Mouse (Mus musculus) retina, embryonic 14.5 days (tissue): Measurements from ENCODE around the gene Mrpl49.

Experiments used
- DNase-seq: peaks from one replicate; pipeline ENCODE4 v3.0.0-alpha.2; 2015; ENCODE audit warnings: low spot score

The Mrpl49 gene

DNA sequence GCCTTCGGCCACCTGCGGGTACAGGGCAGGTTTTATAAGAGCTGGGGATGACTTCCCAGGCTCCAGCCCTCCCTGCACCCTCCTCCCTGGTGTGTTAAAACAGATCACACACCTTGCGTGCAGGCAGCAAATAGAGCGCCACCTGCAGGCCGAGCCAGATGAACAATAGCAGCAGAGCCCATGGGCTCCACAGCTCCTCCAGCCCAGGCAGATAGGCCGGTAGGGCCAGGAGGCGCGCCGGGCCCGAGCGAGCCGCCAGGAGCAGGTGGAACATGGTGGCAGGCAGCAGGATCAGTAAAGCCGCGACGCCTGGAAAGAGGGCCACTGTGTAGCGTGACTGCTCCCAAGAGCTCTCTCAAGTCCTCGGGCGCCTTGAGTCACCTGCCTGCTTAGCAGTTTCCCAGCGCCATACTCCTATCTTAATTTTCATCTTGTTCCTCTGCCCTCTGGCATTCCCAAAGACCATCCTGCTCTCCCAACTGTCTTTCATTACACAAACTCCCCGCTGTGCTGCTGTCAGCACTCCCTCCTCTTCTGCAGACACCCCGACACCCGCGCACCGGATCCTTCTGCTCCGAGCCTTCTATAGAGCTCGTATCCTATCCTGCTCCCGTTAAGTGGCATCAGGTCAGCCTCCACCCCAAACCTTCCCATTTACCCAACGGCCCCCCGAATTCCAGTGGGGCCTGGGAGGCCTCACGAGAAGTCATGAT is 9.6 kb upstream of the Mrpl49 start:
- peak; percentile 91 for DNase-seq

DNA sequence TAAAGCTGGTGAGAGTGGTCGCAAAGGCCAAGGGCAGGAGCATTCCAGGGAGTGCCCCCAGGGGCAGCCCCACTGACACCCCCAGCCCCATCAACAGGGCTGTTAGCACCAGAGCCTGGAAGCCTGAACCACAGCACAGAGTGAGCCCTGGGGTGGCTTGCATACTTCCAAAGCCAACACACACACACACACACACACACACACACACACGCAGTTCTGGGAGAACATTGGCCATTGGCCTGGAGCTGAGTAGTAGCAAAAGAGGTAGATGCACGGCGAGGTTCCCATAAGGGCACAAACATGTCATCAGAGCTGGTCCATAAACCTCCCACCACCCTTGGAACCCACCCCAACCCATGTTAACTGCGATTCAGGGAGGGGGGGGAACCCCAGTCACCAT is 9.0 kb upstream of the Mrpl49 start:
- no peak for DNase-seq

DNA sequence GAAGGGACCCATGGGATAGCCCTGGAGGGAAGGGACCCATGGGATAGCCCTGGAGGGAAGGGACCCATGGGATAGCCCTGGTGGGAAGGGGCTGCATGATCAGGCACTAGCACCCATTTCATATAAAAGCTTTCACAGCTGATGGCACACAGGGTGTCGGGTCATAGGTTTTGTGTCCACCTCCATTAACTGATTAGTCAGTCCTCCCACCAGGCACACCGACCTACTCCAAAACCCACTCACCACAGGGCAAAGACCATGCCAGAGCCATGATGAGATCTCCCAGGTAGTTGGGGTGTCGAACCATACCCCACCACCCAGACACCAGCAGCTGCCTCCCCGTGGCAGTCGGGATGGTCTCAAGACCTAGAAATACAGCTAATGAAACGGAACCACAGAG is 5.5 kb upstream of the Mrpl49 start:
- DNase-seq = no peak

DNA sequence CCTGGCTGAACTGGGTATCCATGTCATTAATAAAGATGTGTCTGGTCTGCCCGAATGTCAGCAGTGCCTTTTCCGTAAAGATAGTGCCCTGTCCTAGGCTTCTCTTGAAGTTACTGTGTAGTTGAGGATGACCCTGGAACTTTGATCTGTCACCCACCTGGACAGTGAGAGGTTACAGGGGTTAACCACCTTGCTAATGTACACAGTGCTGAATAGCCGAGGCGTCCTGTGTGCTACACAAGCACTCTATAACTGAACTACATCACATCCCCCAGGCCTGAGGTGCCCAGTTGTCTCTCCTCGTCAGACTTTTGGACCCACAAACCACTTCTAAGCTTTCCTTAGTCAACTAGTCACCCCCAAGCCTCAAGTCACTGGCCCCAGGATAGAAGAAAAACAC is 4.8 kb upstream of the Mrpl49 start:
- no peak for DNase-seq

DNA sequence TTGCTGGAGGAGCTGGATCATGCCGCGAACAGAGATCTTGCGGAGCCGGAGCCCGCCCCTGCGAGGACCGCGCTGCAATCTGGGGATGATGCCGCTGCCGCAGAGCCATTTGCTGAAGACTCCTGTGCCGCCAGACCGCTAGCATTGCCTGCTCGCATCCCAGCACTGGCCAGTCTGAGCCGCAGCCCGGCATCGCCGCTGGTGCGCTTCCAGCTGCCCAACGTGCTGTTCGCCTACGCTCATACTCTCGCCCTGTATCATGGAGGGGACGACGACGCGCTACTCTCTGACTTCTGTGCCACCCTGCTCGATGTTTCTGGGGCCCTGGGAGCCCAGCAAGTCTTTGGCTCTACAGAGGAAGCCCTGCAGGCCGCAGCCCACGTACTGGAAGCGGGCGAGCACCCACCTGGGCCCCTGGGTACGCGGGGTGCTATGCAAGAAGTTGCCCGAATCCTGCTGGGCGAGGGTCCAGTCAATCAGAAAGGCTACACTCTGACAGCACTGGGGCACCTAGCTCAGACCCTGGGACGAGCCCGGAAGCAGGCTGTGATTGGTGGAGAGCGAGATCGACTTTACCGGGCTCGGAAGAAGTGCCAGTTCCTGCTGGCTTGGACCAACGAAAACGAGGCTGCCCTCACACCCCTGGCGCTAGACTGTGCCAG is 4.2 kb upstream of the Mrpl49 start:
- DNase-seq = peak; percentile 46

DNA sequence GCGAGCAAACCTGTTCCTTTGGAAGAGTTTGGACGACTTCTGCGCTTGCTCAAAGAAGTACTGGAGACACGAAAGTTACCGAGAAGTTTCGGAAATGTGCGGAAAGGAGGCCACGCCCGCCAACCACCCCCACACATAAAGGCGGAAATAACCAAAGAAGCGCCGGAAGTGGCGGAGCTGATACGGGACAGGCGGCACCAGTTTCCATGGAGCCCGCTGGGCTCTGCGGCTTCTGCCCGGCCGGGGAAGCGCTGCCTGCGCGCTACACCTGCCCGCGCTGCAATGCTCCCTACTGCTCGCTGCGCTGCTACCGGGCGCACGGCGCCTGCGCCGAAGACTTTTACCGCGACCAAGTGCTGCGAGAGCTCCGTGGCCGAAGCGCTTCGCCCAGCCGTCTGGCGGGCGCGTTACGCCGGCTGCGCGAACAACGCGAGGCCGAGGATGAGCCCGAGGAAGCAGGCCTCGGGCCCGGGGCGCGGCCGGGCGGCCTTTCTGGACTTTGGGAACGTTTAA is 3.5 kb upstream of the Mrpl49 start, which contains the start of gene Znhit2:
Znhit2 (plus strand) TSS at position 172 of the 513 bp plus-strand sequence.
- peak; percentile 95 for DNase-seq

DNA sequence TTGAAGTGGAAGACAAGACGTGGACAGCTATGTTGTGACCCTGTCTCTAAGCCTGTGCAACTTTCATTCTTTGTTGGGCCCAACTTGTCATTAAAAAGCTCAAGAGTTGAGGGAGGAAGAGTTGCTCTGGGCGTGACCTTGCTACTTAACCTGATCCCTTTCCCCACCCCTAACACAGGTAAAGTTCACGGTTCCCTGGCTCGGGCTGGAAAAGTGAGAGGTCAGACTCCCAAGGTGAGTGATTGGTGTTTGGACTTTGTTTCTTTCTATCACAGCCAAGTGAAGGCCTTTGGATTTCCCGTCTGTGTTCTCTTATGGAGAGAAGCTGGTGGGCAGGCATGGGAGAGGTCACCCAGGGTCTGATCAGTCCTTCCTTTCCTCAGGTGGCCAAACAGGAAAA is 1.4 kb upstream of the Mrpl49 start:
- DNase-seq = no peak

DNA sequence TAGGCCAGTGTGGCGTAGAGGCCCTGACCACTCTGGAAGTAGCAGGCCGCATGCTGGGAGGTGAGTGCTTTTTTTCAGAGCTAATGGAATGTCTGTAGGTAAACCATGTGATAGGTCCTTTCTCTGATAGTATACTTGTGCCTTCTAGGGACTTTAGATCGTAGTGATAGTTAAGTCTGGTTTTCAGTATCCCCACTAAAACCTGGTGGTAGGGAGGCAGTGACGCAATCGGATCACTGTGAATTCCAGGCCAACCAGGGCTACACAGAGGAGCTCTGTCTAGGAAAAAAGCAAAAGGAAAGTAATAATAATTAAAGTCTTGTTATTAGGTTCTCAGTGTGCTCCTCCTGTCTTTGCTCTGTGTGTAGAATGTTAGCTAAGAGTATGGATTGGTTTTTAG is 928 bp upstream of the Mrpl49 start:
- no peak for DNase-seq

DNA sequence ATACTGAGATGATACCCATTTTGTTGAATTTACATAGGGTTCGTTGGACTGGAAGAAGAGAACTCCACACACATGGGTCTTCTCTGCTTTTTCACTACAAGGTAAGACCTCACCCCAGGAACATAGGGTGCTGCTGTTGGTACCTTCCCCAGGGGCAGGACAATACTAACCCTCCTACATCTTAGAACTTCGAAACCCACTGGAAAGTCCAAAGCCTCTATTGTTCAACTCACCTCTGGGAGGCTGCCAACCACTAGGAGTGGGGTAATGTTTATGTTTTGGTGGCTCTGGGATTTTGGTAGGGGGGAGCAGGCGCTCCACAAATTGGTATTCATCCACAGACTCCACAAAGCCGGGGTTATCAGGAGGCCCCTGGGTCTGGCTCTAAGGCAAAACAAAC is 889 bp downstream of the Mrpl49 start:
- DNase-seq = no peak

DNA sequence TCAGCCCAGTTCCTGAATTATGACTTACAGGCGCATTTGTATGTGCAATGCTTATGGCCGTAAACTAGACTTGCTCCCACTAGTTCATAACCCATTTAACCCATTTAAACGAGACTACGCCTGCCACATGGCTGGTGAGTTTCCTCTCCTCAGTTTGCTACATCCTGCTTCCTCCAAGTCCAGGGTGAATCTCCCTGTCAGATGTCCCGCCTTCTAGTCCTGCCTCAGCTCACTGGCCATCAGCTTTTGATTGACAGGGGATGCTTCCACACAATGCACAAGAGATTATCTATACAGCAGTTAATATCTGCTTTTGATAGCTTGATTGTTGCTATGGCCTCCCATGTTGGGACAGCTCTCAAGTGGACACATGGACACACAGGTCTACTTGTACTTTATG is 3.3 kb downstream of the Mrpl49 start:
- no peak for DNase-seq

DNA sequence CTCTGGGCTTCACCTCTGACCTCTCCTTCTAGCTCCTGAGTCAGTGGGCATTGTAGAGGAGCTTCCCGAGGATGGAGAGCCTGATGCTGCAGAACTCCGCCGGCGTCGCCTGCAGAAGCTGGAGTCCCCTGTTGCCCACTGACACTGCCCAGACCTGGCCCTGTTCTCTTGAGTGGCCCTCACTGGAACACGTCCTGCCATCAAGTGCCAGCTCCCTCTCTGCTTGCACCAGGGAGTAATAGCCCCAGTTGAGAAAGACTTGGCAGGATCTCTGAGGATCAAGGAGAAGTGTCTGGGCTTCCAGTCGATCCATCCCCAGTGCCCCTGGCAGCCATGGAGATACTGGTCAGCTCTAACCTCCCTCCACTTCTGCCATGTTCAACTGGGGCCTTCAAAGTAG is 5.1 kb downstream of the Mrpl49 start:
- no peak for DNase-seq

DNA sequence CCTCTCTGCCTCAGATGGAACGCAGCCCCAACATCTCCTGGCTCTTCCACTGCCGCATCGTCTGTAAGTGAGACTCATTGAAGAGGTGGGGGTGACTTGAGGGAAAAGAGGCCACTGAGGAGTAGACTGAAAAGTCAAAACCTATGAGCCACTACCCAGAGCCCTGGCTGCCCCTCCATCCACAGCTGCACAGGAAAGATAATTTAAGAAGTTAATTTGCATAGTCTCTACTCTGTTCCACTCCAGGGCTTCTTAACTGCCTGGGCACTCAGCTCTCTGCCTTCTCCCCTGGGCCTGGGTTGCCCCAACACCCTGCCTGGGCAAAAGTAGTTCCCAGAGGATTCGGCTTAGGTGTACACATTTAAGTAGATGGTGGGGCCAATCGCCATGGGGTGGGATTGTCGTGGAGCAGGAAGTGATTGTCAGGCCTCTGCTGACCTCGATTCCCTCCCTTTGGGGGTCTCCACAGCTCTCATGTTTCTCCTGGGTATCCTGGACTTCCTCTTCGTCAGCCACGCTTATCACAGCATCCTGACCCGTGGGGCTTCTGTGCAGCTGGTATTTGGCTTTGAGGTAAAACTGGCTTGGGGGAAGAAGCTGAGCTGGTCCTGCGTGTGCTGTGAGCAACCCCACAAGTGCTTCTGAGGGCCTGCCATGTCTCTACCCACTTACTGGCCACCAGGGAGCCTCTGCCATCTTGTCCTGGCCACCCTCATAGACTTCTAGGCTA is 8.7 kb downstream of the Mrpl49 start:
- DNase-seq = no peak

DNA sequence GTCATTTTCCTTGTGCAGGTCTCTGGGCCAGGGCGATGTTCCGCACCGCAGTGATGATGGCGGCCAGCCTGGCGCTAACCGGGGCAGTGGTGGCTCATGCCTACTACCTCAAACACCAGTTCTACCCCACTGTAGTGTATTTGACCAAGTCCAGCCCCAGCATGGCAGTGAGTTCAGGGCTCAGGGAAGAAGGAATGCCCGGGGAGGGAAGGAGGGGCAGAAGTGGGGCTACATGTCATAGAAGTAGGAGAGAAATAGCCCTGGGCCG is 9.8 kb downstream of the Mrpl49 start:
- DNase-seq = no peak

DNA sequence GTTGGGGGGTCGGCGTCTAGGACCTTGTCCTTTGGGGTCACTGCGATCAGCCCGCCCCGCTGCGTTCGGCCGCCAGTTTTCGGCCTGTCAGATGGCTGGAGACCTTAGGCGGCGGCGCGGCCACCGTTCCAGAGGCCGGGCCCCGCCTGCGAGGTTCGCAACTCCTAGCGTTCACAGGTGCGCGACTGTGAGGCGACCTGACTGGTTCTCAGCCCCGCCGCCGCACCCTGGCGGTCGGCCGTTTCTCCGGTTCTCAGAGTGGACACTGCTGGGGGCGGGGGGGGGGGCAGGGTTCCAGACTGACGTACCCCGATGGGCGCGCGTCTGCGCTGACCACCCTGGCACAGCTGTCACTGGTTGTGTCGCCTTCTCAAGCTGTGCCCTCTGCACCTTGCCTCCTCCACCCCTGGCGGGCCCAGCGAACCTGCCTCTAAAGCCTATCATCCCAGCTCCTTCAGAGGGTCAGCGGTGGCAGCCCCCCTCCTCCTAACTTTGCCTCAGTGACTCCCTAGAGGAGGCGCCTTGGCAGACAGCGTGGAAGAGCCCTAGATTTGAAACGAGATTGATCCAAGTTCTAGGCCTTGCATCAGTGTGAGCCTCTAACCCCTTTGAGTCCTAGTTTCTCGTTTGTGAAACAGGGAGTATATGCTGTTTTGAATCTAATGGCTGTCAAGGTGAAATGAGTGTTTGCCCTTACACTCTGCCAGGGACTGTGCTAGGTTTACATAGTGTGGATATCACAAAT is 10.3 kb downstream of the Mrpl49 start:
- no peak for DNase-seq

DNA sequence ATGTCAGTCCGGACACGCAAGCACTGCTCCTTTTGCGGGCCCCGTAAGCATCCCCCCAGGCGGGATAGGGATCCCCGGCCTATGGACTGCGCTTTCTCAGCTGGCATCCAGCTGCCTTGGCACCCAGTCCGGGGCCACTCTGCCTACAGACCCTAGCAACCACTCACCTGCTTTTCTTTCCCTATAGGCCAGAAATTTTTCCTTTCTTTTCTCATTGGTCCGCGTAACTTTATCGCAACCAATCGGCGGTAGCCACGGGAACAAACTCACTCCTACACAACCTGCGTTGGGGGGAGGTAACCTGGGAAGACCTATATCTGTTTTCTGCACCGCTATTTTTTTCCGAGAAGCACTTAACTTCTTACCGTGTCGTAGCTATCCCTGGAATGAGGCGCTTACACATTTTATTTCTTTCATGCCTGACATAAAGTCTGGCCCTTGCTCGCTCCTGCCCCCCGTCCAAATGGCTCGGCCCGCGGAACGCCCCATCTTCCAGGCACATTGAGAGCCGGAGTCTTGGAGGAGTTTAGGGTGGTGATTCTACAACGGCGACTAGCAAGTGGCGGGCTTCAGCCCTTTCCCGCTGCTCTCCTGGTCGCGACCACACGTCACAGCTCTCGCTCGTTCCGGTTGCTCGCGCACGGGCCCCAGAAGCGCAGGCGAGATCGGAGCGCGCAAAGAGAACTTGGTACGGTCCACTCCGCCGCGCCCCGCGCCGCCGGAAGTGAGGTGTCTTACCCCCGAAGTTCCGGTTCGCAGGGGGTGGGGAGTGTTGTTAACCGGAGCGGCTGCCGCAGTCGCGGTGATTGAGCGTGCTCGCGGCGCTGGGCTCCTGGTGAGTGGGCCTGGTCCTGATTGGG is 11.1 kb downstream of the Mrpl49 start, which contains the start of gene Syvn1:
Syvn1 (plus strand) TSS at position 283 of the 860 bp plus-strand sequence.
- peak; percentile 94 for DNase-seq

DNA sequence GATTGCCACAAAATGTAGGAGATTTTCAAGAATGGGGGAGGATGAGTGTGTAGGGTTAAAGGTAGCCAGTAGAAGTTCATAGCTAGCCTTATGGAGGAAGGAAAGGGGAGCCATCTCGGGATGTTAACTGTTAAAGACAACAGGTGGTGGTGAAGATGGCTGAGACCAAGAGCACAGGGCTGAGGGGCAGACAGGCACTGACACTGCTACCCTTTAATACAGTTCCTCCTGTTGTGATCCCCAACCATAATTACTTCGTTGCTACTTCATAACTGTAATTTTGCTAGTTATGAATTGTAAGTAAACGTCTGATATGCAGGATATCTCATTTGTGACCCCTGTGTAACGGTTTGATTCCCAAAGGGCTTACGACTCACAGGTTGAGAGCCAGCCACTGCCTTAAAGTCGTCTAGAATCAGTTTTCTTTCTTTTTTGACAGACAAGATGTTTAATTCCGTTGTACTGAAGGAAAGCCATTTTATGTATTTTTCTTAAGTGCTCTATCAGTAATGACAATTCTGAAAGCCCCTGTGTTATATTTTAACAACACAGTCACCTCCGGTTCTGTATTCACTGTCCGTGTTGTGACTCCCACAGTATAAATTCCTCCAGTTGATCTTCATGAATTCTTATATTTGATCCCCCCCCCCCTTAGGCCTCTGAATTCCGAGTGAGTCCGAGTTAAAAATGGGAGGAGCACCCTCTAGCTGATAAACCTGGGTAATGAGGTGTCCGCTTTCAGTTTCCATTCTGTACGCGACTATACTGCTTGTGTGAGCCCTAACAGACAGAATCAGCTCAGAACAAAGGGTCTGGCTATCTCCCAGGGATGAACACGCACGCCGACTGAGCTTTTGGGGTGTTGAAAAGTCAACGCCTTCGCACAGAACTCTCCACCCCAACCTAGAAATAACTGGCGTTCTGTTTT is 12.0 kb downstream of the Mrpl49 start:
- DNase-seq = no peak

DNA sequence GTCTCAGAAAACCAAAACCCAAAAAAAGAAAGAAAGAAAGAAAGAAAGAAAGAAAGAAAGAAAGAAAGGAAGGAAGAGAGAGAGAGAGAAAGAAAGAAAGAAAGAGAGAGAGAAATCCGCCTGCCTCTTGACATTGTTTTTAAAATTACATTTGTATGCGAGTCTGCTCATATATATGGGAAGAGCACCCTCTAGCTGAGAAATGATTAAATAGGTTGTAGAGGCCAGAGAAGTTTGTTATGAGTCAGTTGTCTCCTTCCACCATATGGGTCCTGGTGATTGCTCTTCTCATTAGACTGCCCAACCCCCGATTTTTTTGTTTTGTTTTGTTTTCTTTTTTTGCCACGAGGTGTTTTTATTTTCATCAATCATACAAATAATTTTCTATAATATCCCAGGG is 13.5 kb downstream of the Mrpl49 start:
- peak; percentile 58 for DNase-seq

DNA sequence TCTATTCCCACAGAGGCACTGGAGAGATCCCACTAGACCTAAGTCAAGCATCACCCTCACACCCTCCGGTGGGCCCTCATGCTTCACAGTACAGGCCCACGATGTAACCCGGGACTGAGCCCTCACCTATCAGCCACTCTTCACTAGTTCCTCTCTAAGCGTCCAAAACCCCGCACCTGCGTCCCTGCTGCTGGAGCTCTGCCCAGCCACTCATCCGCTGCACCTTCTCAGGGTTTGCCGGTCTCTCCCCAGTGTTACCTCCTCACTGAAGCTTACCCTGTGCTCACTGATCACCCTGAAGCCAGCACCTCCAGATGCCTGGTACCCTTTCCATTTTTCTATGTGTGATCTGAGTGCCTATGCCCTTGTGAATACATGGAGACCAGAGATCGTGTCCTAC is 15.3 kb downstream of the Mrpl49 start:
- no peak for DNase-seq

DNA sequence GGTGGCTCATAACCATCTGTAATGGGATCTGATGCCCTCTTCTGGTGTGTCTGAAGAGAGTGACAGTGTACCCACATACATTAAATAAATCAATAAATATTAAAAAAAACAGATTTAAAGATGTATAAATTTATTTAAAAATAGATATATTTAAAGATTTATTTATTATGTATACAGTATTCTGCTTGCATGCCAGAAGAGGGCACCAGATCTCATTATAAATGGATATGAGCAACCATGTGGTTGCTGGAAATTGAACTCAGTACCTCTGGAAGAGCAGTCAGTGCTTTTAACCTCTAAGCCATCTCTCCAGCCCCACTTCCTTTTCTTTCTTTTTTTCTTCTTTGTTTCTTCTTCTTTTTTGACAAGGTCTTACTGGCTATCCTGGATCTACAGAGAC is 17.6 kb downstream of the Mrpl49 start:
- no peak for DNase-seq

DNA sequence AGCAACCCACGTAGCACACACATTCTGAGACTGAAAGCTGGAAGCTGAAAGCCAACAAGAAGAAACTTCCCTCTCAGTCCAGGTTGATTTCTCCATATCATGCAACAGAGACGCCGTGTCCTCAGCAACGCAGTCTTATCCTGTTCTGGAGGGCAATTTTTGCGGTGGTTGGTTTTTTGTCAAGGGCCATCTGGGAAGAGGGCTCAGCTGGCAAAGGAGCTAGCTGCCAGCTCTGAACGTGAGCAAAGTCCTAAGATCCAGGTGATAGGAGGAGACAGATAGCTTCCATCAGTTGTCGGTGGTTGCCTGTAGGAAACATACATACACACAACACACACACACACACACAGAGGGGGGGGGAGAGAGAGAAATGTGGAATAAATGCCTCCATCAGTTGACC is 19.3 kb downstream of the Mrpl49 start:
- DNase-seq = no peak
